In genomic region chr7:30678263-30678975, GRCm38 (mm10) we compare ENCODE assay signal across 11 mouse cellular contexts. TPM values are rescaled to one million over a fixed set of nuclear protein-coding genes. Genes with fewer than 3 reads are reported as not detected.
DNase-seq lines count a peak whose midpoint lies in the region; ATAC-seq and TF ChIP-seq lines count a peak whose summit lies in the region.
"Had no signal": no experiment of that assay in that cellular context is flagged by ENCODE, and none has a peak within 500 bp of the region (broad histone marks: within the 10 kb centered on the region; RNA-seq: fewer than 3 reads in every experiment).

No protein-coding gene starts in this region.

- POLR2A ChIA-PET in Patski (lab: Charles Lee): interaction anchor here (0.7 kb wide), 1 partner anchor 36 kb away, joined by 3 read pairs; no protein-coding TSS in a partner anchor

- H3K4me1 ChIP-seq in heart, embryonic 10.5 days: no peaks in the 10 kb centered on the region
- no peaks in the 10 kb centered on the region for H3K4me1 ChIP-seq in midbrain, embryonic 14.5 days (ENCODE audit: control insufficient read depth, insufficient read depth, low read length)
- H3K4me1 ChIP-seq in midbrain, embryonic 10.5 days: no peaks in the 10 kb centered on the region
- H3K4me1 ChIP-seq in heart, embryonic 16.5 days (ENCODE audit: control insufficient read depth, insufficient read depth, low read length): 0 out of 2 replicates have a peak, but pooled peaks cover 6% of the 10 kb centered on the region
- no peaks in the 10 kb centered on the region for H3K4me1 ChIP-seq in midbrain, embryonic 16.5 days (ENCODE audit: control insufficient read depth, insufficient read depth, low read length)
- H3K4me1 ChIP-seq: hindbrain, embryonic 10.5 days; limb, embryonic 12.5 days had no signal

- H3K36me3 ChIP-seq in heart, embryonic 10.5 days: no peaks in the 10 kb centered on the region
- no peaks in the 10 kb centered on the region for H3K36me3 ChIP-seq in midbrain, embryonic 14.5 days (ENCODE audit: control insufficient read depth, insufficient read depth, low read length)
- H3K36me3 ChIP-seq in midbrain, embryonic 10.5 days: no peaks in the 10 kb centered on the region
- no peaks in the 10 kb centered on the region for H3K36me3 ChIP-seq in heart, embryonic 16.5 days (ENCODE audit: control insufficient read depth, insufficient read depth)
- H3K36me3 ChIP-seq in midbrain, embryonic 16.5 days (ENCODE audit: control insufficient read depth, insufficient read depth, low read length): no peaks in the 10 kb centered on the region
- H3K36me3 ChIP-seq: hindbrain, embryonic 10.5 days; limb, embryonic 12.5 days had no signal

- no peak overlapping the region for H3K9ac ChIP-seq in midbrain, embryonic 14.5 days (replicated peaks; ENCODE audit: low read length)
- H3K9ac ChIP-seq in heart, embryonic 16.5 days (ENCODE audit: low read length): no peak overlapping the region
- H3K9ac ChIP-seq in midbrain, embryonic 16.5 days (ENCODE audit: low read depth, low read length): no peak overlapping the region
- H3K9ac ChIP-seq: limb, embryonic 12.5 days had no signal

- no peak overlapping the region for H3K27ac ChIP-seq in heart, embryonic 10.5 days
- H3K27ac ChIP-seq in midbrain, embryonic 14.5 days (replicated peaks; ENCODE audit: low read depth, low read length): no peak overlapping the region
- H3K27ac ChIP-seq in midbrain, embryonic 10.5 days (replicated peaks): no peak overlapping the region
- H3K27ac ChIP-seq in heart, embryonic 16.5 days (ENCODE audit: low read length): no peak overlapping the region
- no peak overlapping the region for H3K27ac ChIP-seq in midbrain, embryonic 16.5 days (ENCODE audit: low read length)
- H3K27ac ChIP-seq: hindbrain, embryonic 10.5 days; limb, embryonic 12.5 days had no signal

- ATAC-seq in midbrain, embryonic 14.5 days (ENCODE audit: low FRiP score, low TSS enrichment): no peak
- ATAC-seq in Patski: no peak
- ATAC-seq in heart, embryonic 16.5 days (replicated peaks; ENCODE audit: extremely low read depth, insufficient read depth, low FRiP score): peak; percentile 70
- ATAC-seq in frontal cortex, adult (ENCODE audit: low TSS enrichment): no peak
- ATAC-seq in midbrain, embryonic 16.5 days: no peak

- CTCF ChIA-PET in Patski (lab: Charles Lee): no interaction called here

- H3K4me2 ChIP-seq in midbrain, embryonic 14.5 days (ENCODE audit: low read length): no peak overlapping the region
- no peak overlapping the region for H3K4me2 ChIP-seq in heart, embryonic 16.5 days (ENCODE audit: low read depth, low read length)
- no peak overlapping the region for H3K4me2 ChIP-seq in midbrain, embryonic 16.5 days (ENCODE audit: low read length)
- H3K4me2 ChIP-seq: limb, embryonic 12.5 days had no signal

- H3K4me3 ChIP-seq in heart, embryonic 10.5 days: no peak overlapping the region
- H3K4me3 ChIP-seq in midbrain, embryonic 14.5 days (replicated peaks; ENCODE audit: low read depth, low read length): no peak overlapping the region
- H3K4me3 ChIP-seq in midbrain, embryonic 10.5 days: no peak overlapping the region
- H3K4me3 ChIP-seq in heart, embryonic 16.5 days (ENCODE audit: low read length): no peak overlapping the region
- H3K4me3 ChIP-seq in midbrain, embryonic 16.5 days (ENCODE audit: low read depth, low read length): no peak overlapping the region
- H3K4me3 ChIP-seq: hindbrain, embryonic 10.5 days; limb, embryonic 12.5 days had no signal

- 62% methylated on average over 5 of the region's 5 CpGs for WGBS in heart, embryonic 10.5 days
- 63% methylated on average over 5 of the region's 5 CpGs for WGBS in midbrain, embryonic 14.5 days
- 67% methylated on average over 5 of the region's 5 CpGs for WGBS in midbrain, embryonic 10.5 days
- WGBS in heart, embryonic 16.5 days: 42% methylated on average over 5 of the region's 5 CpGs
- WGBS in midbrain, embryonic 16.5 days: 63% methylated on average over 5 of the region's 5 CpGs

- H3K27me3 ChIP-seq in heart, embryonic 10.5 days (ENCODE audit: insufficient read depth, poor library complexity, severe bottlenecking): no peaks in the 10 kb centered on the region
- no peaks in the 10 kb centered on the region for H3K27me3 ChIP-seq in midbrain, embryonic 14.5 days (ENCODE audit: control insufficient read depth, insufficient read depth, low read length)
- no peaks in the 10 kb centered on the region for H3K27me3 ChIP-seq in midbrain, embryonic 10.5 days (ENCODE audit: low read depth, poor library complexity, severe bottlenecking)
- peaks cover 9% of the 10 kb centered on the region for H3K27me3 ChIP-seq in Patski
- H3K27me3 ChIP-seq in heart, embryonic 16.5 days (ENCODE audit: control insufficient read depth, insufficient read depth, low read length): no peaks in the 10 kb centered on the region
- H3K27me3 ChIP-seq in midbrain, embryonic 16.5 days (ENCODE audit: control insufficient read depth, insufficient read depth, low read depth, low read length): no peaks in the 10 kb centered on the region
- H3K27me3 ChIP-seq: limb, embryonic 12.5 days had no signal

- in situ Hi-C loops in Patski (cut with MboI; ENCODE audit: low pct_unique_long_range_greater_than_20kb): loop anchor here (10.0 kb wide), 1 partner anchor 176 kb away; the partner anchor contains the start of gene Ffar3

- peak; percentile 73 to 80 for DNase-seq in heart, adult 18-20 months
- no peak for DNase-seq in heart, embryonic 10.5 days (ENCODE audit: low spot score)
- peak; percentile 37 for DNase-seq in midbrain, embryonic 14.5 days
- no peak for DNase-seq in midbrain, embryonic 10.5 days (ENCODE audit: low spot score)
- DNase-seq in Patski (ENCODE audit: low read depth, low spot score): peak; percentile 24

- TF ChIP-seq CTCF in Patski (IDR thresholded peaks at IDR 0.05): peak; percentile 33

- no peaks in the 10 kb centered on the region for H3K9me3 ChIP-seq in heart, embryonic 10.5 days
- no peaks in the 10 kb centered on the region for H3K9me3 ChIP-seq in midbrain, embryonic 14.5 days (ENCODE audit: control insufficient read depth, low read length)
- no peaks in the 10 kb centered on the region for H3K9me3 ChIP-seq in midbrain, embryonic 10.5 days (replicated peaks)
- 0 out of 2 replicates have a peak, but pooled peaks cover 4% of the 10 kb centered on the region for H3K9me3 ChIP-seq in heart, embryonic 16.5 days (replicated peaks; ENCODE audit: control insufficient read depth, low read length)
- no peaks in the 10 kb centered on the region for H3K9me3 ChIP-seq in midbrain, embryonic 16.5 days (replicated peaks; ENCODE audit: control insufficient read depth, low read length, poor library complexity, severe bottlenecking)
- H3K9me3 ChIP-seq: limb, embryonic 12.5 days had no signal

RNA-seq across cellular contexts. Expression of gene Pmis2, which starts 7.0 kb away (rescaled TPM):
- under 1 TPM; 0.40 to 0.67 TPM for total RNA-seq in heart, adult 18-20 months (2021)
- polyA plus RNA-seq in heart, embryonic 10.5 days (2016; fragmentation: Nextera tagmentation; extraction: Ambion mirVana): not detected in 2 replicates
- not detected in 2 replicates for polyA plus RNA-seq in midbrain, embryonic 14.5 days (2014; fragmentation: Nextera tagmentation; extraction: Ambion mirVana)
- not detected in 2 replicates for polyA plus RNA-seq in midbrain, embryonic 10.5 days (2016; fragmentation: Nextera tagmentation; extraction: Ambion mirVana)
- polyA plus RNA-seq in Patski (2021): not detected
- polyA plus RNA-seq in heart, embryonic 16.5 days (2015; fragmentation: Nextera tagmentation; extraction: Ambion mirVana): not detected in 2 replicates
- not detected in 2 replicates for polyA plus RNA-seq in midbrain, embryonic 16.5 days (2015; fragmentation: Nextera tagmentation; extraction: Ambion mirVana)
- polyA plus RNA-seq: embryonic facial prominence, embryonic 14.5 days; hindbrain, embryonic 10.5 days; limb, embryonic 12.5 days had no signal

RNA-seq across cellular contexts. Expression of gene Haus5, which starts 13.6 kb away (rescaled TPM):
- total RNA-seq in heart, adult 18-20 months (2021): 1 to 10 TPM; 4.4 to 6.2 TPM
- polyA plus RNA-seq in heart, embryonic 10.5 days (2016; fragmentation: Nextera tagmentation; extraction: Ambion mirVana): 51.3 and 59.8 TPM in 2 replicates
- polyA plus RNA-seq in midbrain, embryonic 14.5 days (2014; fragmentation: Nextera tagmentation; extraction: Ambion mirVana): 21.6 and 22.8 TPM in 2 replicates
- 79.8 and 84.0 TPM in 2 replicates for polyA plus RNA-seq in midbrain, embryonic 10.5 days (2016; fragmentation: Nextera tagmentation; extraction: Ambion mirVana)
- polyA plus RNA-seq in Patski (2021): 13.3 TPM
- 32.2 and 32.6 TPM in 2 replicates for polyA plus RNA-seq in heart, embryonic 16.5 days (2015; fragmentation: Nextera tagmentation; extraction: Ambion mirVana)
- polyA plus RNA-seq in midbrain, embryonic 16.5 days (2015; fragmentation: Nextera tagmentation; extraction: Ambion mirVana): 24.4 and 26.9 TPM in 2 replicates

RNA-seq across cellular contexts. Expression of gene 2200002J24Rik, which starts 20.3 kb away (rescaled TPM):
- total RNA-seq in heart, adult 18-20 months (2021): not detected
- 0.48 and 1.1 TPM in 2 replicates for polyA plus RNA-seq in heart, embryonic 10.5 days (2016; fragmentation: Nextera tagmentation; extraction: Ambion mirVana)
- polyA plus RNA-seq in midbrain, embryonic 14.5 days (2014; fragmentation: Nextera tagmentation; extraction: Ambion mirVana): not detected in 2 replicates
- polyA plus RNA-seq in midbrain, embryonic 10.5 days (2016; fragmentation: Nextera tagmentation; extraction: Ambion mirVana): not detected in 2 replicates
- polyA plus RNA-seq in Patski (2021): 0.13 TPM
- polyA plus RNA-seq in heart, embryonic 16.5 days (2015; fragmentation: Nextera tagmentation; extraction: Ambion mirVana): 1.0 and 1.8 TPM in 2 replicates
- polyA plus RNA-seq in midbrain, embryonic 16.5 days (2015; fragmentation: Nextera tagmentation; extraction: Ambion mirVana): not detected in 2 replicates
- polyA plus RNA-seq: hindbrain, embryonic 10.5 days; limb, embryonic 12.5 days had no signal

RNA-seq across cellular contexts. Expression of gene Rbm42, which starts 28.3 kb away (rescaled TPM):
- total RNA-seq in heart, adult 18-20 months (2021): 10 to 100 TPM; 46.0 to 49.1 TPM
- polyA plus RNA-seq in heart, embryonic 10.5 days (2016; fragmentation: Nextera tagmentation; extraction: Ambion mirVana): 111 and 130 TPM in 2 replicates
- polyA plus RNA-seq in midbrain, embryonic 14.5 days (2014; fragmentation: Nextera tagmentation; extraction: Ambion mirVana): 126 and 144 TPM in 2 replicates
- polyA plus RNA-seq in midbrain, embryonic 10.5 days (2016; fragmentation: Nextera tagmentation; extraction: Ambion mirVana): 140 and 145 TPM in 2 replicates
- polyA plus RNA-seq in Patski (2021): 92.6 TPM
- polyA plus RNA-seq in heart, embryonic 16.5 days (2015; fragmentation: Nextera tagmentation; extraction: Ambion mirVana): 84.5 and 85.8 TPM in 2 replicates
- polyA plus RNA-seq in midbrain, embryonic 16.5 days (2015; fragmentation: Nextera tagmentation; extraction: Ambion mirVana): 127 and 132 TPM in 2 replicates

RNA-seq across cellular contexts. Expression of gene Atp4a, which starts 33.6 kb away (rescaled TPM):
- total RNA-seq in heart, adult 18-20 months (2021): under 1 TPM in 1 of 2 experiments, not detected in 1; 0.51 TPM
- polyA plus RNA-seq in heart, embryonic 10.5 days (2016; fragmentation: Nextera tagmentation; extraction: Ambion mirVana): 1.1 and 1.5 TPM in 2 replicates
- 0.53 and 1.1 TPM in 2 replicates for polyA plus RNA-seq in midbrain, embryonic 14.5 days (2014; fragmentation: Nextera tagmentation; extraction: Ambion mirVana)
- 0.89 and 1.1 TPM in 2 replicates for polyA plus RNA-seq in midbrain, embryonic 10.5 days (2016; fragmentation: Nextera tagmentation; extraction: Ambion mirVana)
- not detected for polyA plus RNA-seq in Patski (2021)
- polyA plus RNA-seq in heart, embryonic 16.5 days (2015; fragmentation: Nextera tagmentation; extraction: Ambion mirVana): 0.37 and 0.39 TPM in 2 replicates
- polyA plus RNA-seq in midbrain, embryonic 16.5 days (2015; fragmentation: Nextera tagmentation; extraction: Ambion mirVana): 1.2 and 2.2 TPM in 2 replicates

Comparison
In these comparisons a context has a peak if more than half of its experiments do, and no peak if none do; other contexts are left out.
1. DNase-seq: peak in heart, adult 18-20 months (2 of 2), midbrain, embryonic 14.5 days (single experiment) and Patski (single experiment); none in heart, embryonic 10.5 days (single experiment) and midbrain, embryonic 10.5 days (single experiment).